In the genomic region with DNA sequence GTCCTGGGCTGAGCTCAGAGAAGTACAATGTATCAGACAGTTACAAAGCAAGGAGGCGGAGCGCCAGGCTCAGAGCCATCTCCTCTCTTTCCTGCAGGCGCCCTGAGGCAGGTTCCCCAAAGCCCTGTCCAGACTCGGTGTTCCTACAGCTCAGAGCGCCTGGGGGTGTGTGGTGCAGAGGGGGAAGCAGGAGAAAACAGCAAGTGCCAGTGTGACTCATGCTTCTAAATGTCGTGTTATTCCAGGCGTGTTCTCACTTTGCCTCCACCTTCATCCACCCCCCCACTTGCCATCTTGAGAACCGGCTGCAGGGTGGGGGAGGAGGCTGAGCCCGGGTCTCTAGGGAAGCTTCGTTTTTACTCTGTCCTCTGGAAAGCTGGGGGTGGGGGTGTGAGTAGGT, we compare ENCODE assay signal across 9 mouse cellular contexts.
DNase-seq lines count a peak whose midpoint lies in the region; ATAC-seq and TF ChIP-seq lines count a peak whose summit lies in the region.
"Had no signal": no experiment of that assay in that cellular context is flagged by ENCODE, and none has a peak within 500 bp of the region (broad histone marks: within the 10 kb centered on the region; RNA-seq: fewer than 3 reads in every experiment).

No protein-coding gene starts in this region.

- ATAC-seq in heart, embryonic 14.5 days (ENCODE audit: insufficient number of reproducible peaks, insufficient read depth, low FRiP score, low read depth): no peak

- no peak for DNase-seq in heart, postnatal 25 days (ENCODE audit: low spot score)
- peak; percentile 10 for DNase-seq in 416B (ENCODE audit: low read depth)
- DNase-seq in adrenal gland, adult 8-10 months: peak; percentile 7
- DNase-seq in layer of hippocampus, adult 2 months (ENCODE audit: low spot score in 2 of 2): peak; percentile 65 to 83
- DNase-seq in right cerebral cortex, postnatal 14 days: peak; percentile 68
- DNase-seq in spleen, postnatal 10 days (ENCODE audit: low spot score in 2 of 2): no peak
- DNase-seq in gastrocnemius, adult 2 months: no peak

- no peaks in the 10 kb centered on the region for H3K9me3 ChIP-seq in heart, embryonic 14.5 days (ENCODE audit: control insufficient read depth, low read length)

- TF ChIP-seq CTCF in layer of hippocampus, adult 2 months (conservative IDR thresholded peaks at IDR 0.05): no peak
- TF ChIP-seq CTCF in gastrocnemius, adult 2 months (IDR thresholded peaks at IDR 0.05): no peak

- intact Hi-C loops in heart, postnatal 25 days (cut with DNase I): no loop called here
- intact Hi-C loops in gastrocnemius, adult 2 months (cut with DNase I): no loop called here

- peaks cover 19% of the 10 kb centered on the region for H3K27me3 ChIP-seq in heart, embryonic 14.5 days (ENCODE audit: control insufficient read depth, insufficient read depth, low read length)

- H3K4me3 ChIP-seq in heart, embryonic 14.5 days (ENCODE audit: control insufficient read depth in 1 of 2, insufficient read depth in 1 of 2, low read depth in 1 of 2, low read length in 2 of 2): no peak overlapping the region
- H3K4me3 ChIP-seq in layer of hippocampus, adult 2 months: no peak overlapping the region
- H3K4me3 ChIP-seq in gastrocnemius, adult 2 months: no peak overlapping the region

- no peaks in the 10 kb centered on the region for H3K36me3 ChIP-seq in heart, embryonic 14.5 days (ENCODE audit: control insufficient read depth, insufficient read depth, low read length)

- H3K4me1 ChIP-seq in heart, embryonic 14.5 days (ENCODE audit: control insufficient read depth in 2 of 2, insufficient read depth in 2 of 2, low read length in 2 of 2): peaks cover 5% of the 10 kb centered on the region in 2 experiments; a peak in 3 of 4 replicates

- peak overlapping the region; percentile 1; the same call in 1 of the 2 replicates for H3K4me2 ChIP-seq in heart, embryonic 14.5 days (ENCODE audit: low read length)

- no peak overlapping the region for H3K9ac ChIP-seq in heart, embryonic 14.5 days (ENCODE audit: low read length)
- H3K9ac ChIP-seq: liver, embryonic 14.5 days had no signal

- WGBS in heart, embryonic 14.5 days: 24% methylated on average over 10 of the region's 10 CpGs

- no peak overlapping the region for H3K27ac ChIP-seq in heart, embryonic 14.5 days (replicated peaks in 1 of 2; ENCODE audit: control insufficient read depth in 1 of 2, insufficient read depth in 1 of 2, low read depth in 2 of 2, low read length in 2 of 2)
- peak overlapping the region; percentile 81 for H3K27ac ChIP-seq in layer of hippocampus, adult 2 months
- no peak overlapping the region for H3K27ac ChIP-seq in gastrocnemius, adult 2 months
- H3K27ac ChIP-seq: liver, embryonic 14.5 days had no signal

Comparison
In these comparisons a context has a peak if more than half of its experiments do, and no peak if none do; other contexts are left out.
1. DNase-seq: peak in 416B (single experiment), adrenal gland, adult 8-10 months (single experiment), layer of hippocampus, adult 2 months (2 of 2) and right cerebral cortex, postnatal 14 days (single experiment); none in heart, postnatal 25 days (single experiment), spleen, postnatal 10 days (0 of 2) and gastrocnemius, adult 2 months (single experiment).